Mouse (Mus musculus): Measurements from ENCODE around the gene Mapk13. TPM values are rescaled to one million over a fixed set of nuclear protein-coding genes. Genes with fewer than 3 reads are reported as not detected.
"Not testable (repeated sequence)": the region's sequence is repeated elsewhere in the genome, so short reads cannot be mapped to it uniquely, and the experiment has no call there.

The Mapk13 gene
- total RNA-seq, 2 experiments from 2014 or later: 1.6 to 1.7 TPM

DNA sequence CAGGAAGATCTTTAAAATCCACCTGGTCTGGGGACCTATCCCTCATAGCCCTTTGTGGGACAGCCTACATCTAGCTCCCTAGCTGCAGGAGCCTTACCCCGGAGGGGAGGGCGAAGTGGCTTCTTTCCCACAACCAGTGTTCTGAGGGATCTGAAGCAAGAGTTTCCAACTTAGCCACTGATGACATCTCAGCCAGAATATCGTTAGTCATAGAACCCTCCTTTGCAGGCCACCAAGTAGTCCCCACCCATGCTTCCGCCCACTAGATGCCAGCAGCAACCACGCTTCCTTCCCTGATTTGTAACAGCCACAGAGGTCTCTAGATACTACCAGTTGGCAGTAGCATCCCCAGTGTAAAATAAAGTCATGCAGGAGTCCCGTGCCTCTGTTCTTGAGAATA is 18.5 kb upstream of the Mapk13 start:
- no peak for DNase-seq (ENCODE audit: extremely low spot score in 1 of 2, low spot score in 2 of 2)
- no peak for TF ChIP-seq CTCF (IDR thresholded peaks at IDR 0.05)
- no peak overlapping the region for H3K27ac ChIP-seq
- intact Hi-C loops (cut with DNase I): no loop called here
- no peak overlapping the region for H3K4me3 ChIP-seq

- Histone ChIP-seq H3K27ac (no peak overlapping the region), H3K4me3 (no peak overlapping the region)
- TF ChIP-seq CTCF (IDR thresholded peaks at IDR 0.05): no peak
- DNase-seq (ENCODE audit: extremely low spot score in 1 of 2, low spot score in 2 of 2): no peak
- intact Hi-C loops (cut with DNase I): no loop called here
Measured at GRCm38 (mm10) chr17:28756447-28756846, 12.7 kb upstream of the Mapk13 start.

GRCm38 (mm10) chr17:28757470-28757869 is 11.6 kb upstream of the Mapk13 start:
- no peak for TF ChIP-seq CTCF (IDR thresholded peaks at IDR 0.05)
- intact Hi-C loops (cut with DNase I): no loop called here
- no peak overlapping the region for H3K27ac ChIP-seq
- no peak for DNase-seq (ENCODE audit: extremely low spot score in 1 of 2, low spot score in 2 of 2)
- H3K4me3 ChIP-seq: no peak overlapping the region

- no peak overlapping the region for H3K27ac ChIP-seq
- no peak for TF ChIP-seq CTCF (IDR thresholded peaks at IDR 0.05)
- DNase-seq (ENCODE audit: extremely low spot score in 1 of 2, low spot score in 2 of 2): no peak
- no peak overlapping the region for H3K4me3 ChIP-seq
- intact Hi-C loops (cut with DNase I): loop anchor here (5.0 kb wide), 1 partner anchor 116 kb away; no protein-coding TSS in a partner anchor
Measured at GRCm38 (mm10) chr17:28760736-28761312, 8.3 kb upstream of the Mapk13 start.

GRCm38 (mm10) chr17:28761871-28762270 is 7.2 kb upstream of the Mapk13 start:
- Histone ChIP-seq H3K27ac (no peak overlapping the region), H3K4me3 (no peak overlapping the region)
- intact Hi-C loops (cut with DNase I): loop anchor here (1.0 to 5.0 kb wide), 3 partner anchors 39 to 164 kb away; partner anchors contain the start of gene Brpf3
- peak; percentile 94 for TF ChIP-seq CTCF (IDR thresholded peaks at IDR 0.05)
- DNase-seq (ENCODE audit: extremely low spot score in 1 of 2, low spot score in 2 of 2): peak; percentile 64 to 77

- intact Hi-C loops (cut with DNase I): no loop called here
- no peak for DNase-seq (ENCODE audit: extremely low spot score in 1 of 2, low spot score in 2 of 2)
- no peak for TF ChIP-seq CTCF (IDR thresholded peaks at IDR 0.05)
- no peak overlapping the region for H3K27ac ChIP-seq
- H3K4me3 ChIP-seq: no peak overlapping the region
Measured at GRCm38 (mm10) chr17:28766203-28766602, 2.9 kb upstream of the Mapk13 start.

- no peak overlapping the region for H3K4me3 ChIP-seq
- intact Hi-C loops (cut with DNase I): no loop called here
- no peak overlapping the region for H3K27ac ChIP-seq
- TF ChIP-seq CTCF (IDR thresholded peaks at IDR 0.05): no peak
- no peak for DNase-seq (ENCODE audit: extremely low spot score in 1 of 2, low spot score in 2 of 2)
Measured at GRCm38 (mm10) chr17:28766781-28767515, 2.1 kb upstream of the Mapk13 start.

DNA sequence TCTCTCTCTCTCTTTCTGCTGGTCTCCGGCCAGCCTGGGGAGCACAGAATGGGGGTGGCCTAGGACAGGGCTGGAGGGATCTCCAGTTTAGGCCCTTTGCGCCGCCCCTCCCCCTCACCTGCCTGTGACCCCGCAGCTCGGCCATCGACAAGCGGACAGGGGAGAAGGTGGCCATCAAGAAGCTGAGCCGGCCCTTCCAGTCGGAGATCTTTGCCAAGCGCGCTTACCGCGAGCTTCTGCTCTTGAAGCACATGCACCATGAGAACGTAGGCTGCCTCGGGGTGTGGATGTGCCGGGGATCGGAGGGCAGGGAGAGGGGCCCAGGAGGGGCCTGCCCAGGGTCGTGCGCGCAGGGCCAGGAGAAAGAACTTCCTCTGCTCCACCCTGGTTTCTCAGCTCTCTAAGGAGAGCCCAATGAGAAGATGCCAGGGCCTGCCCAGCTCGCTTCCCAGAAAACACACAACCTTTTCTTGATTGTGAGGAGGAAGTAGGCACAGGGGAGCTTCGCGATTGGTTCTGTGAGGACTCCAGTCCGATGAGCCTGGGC is 851 bp downstream of the Mapk13 start:
- Histone ChIP-seq H3K4me3 (peak overlapping the region; percentile 26), H3K27ac (no peak overlapping the region)
- intact Hi-C loops (cut with DNase I): no loop called here
- no peak for DNase-seq (ENCODE audit: extremely low spot score in 1 of 2, low spot score in 2 of 2)
- TF ChIP-seq CTCF (IDR thresholded peaks at IDR 0.05): no peak

GRCm38 (mm10) chr17:28771289-28771688 is 2.2 kb downstream of the Mapk13 start:
- no peak overlapping the region for H3K27ac ChIP-seq
- intact Hi-C loops (cut with DNase I): no loop called here
- no peak overlapping the region for H3K4me3 ChIP-seq
- no peak for TF ChIP-seq CTCF (IDR thresholded peaks at IDR 0.05)
- DNase-seq (ENCODE audit: extremely low spot score in 1 of 2, low spot score in 2 of 2): no peak

DNA sequence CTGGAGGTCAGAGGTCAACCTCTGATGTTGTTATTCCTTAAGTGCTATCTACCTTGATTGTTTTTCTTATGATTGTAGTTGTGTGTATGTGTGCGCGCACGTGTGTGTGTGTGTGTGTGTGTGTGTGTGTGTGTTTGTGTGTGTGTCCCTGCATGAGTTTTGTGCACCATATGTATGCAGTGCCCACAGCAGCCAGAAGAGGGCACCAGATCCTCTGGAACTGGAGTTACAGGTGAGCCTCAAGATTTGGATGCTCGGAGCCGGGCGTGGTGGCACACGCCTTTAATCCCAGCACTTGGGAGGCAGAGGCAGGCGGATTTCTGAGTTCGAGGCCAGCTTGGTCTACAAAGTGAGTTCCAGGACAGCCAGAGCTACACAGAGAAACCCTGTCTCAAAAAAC is 5.2 kb downstream of the Mapk13 start:
- DNase-seq (ENCODE audit: extremely low spot score in 1 of 2, low spot score in 2 of 2); H3K27ac ChIP-seq; intact Hi-C loops (cut with DNase I); H3K4me3 ChIP-seq: not testable (repeated sequence)

DNA sequence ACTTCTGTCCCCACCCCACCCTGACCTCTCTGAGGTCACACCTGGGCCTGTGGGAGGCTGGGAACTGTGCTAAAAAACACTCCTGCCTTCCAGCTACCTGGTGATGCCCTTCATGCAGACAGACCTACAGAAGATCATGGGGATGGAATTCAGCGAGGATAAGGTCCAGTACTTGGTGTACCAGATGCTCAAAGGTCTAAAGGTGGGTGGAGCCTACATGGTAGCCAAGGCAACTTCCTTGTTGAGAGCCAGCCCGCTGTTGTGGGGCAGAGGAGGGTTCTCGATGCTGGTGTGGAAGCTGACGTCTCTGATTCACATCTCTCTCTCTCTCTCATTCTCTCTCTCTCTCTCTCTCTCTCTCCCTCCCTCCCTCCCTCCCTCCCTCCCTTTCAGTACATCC is 6.1 kb downstream of the Mapk13 start:
- no peak for DNase-seq (ENCODE audit: extremely low spot score in 1 of 2, low spot score in 2 of 2)
- intact Hi-C loops (cut with DNase I): no loop called here

GRCm38 (mm10) chr17:28776817-28777216 is 7.7 kb downstream of the Mapk13 start:
- peak; percentile 26 for TF ChIP-seq CTCF (IDR thresholded peaks at IDR 0.05)
- Histone ChIP-seq H3K4me3 (no peak overlapping the region), H3K27ac (no peak overlapping the region)
- no peak for DNase-seq (ENCODE audit: extremely low spot score in 1 of 2, low spot score in 2 of 2)
- intact Hi-C loops (cut with DNase I): no loop called here

More for the DNA sequence above, 6.1 kb downstream of the Mapk13 start:
- no peak for TF ChIP-seq CTCF (IDR thresholded peaks at IDR 0.05)
- H3K27ac ChIP-seq: no peak overlapping the region
- H3K4me3 ChIP-seq: no peak overlapping the region

All from left cerebral cortex, adult 2 months (tissue).